Mouse (Mus musculus) embryonic facial prominence, embryonic 10.5 days (tissue): ENCODE results near the gene Cep104. TPM values are rescaled to one million over a fixed set of nuclear protein-coding genes. Genes with fewer than 3 reads are reported as not detected.

Experiments
- DNase-seq: peaks from one replicate; pipeline ENCODE4 v3.0.0-alpha.2; 2017; ENCODE audit warnings: low spot score
- H3K27ac ChIP-seq: fragments of 300-500 bp; sonication (generic); replicated peaks from 2 replicates; pipeline ENCODE4 v1.5.1; 2016; ENCODE audit warnings: mild to moderate bottlenecking
- H3K27me3 ChIP-seq: fragments of 300-500 bp; sonication (generic); replicated peaks from 2 replicates; pipeline ENCODE4 v1.6.1; 2016; ENCODE audit warnings: low read depth, mild to moderate bottlenecking; ENCODE audit not compliant: poor library complexity, severe bottlenecking
- H3K36me3 ChIP-seq: fragments of 300-500 bp; sonication (generic); replicated peaks from 2 replicates; pipeline ENCODE4 v1.6.1; 2016; ENCODE audit warnings: mild to moderate bottlenecking, moderate library complexity
- H3K4me1 ChIP-seq: fragments of 300-500 bp; sonication (generic); 2 replicates; pipeline ENCODE4 v1.6.1; 2016
- H3K4me3 ChIP-seq: fragments of 300-500 bp; sonication (generic); 2 replicates; pipeline ENCODE4 v1.5.1; 2016; ENCODE audit warnings: mild to moderate bottlenecking, moderate library complexity
- H3K9me3 ChIP-seq: fragments of 300-500 bp; sonication (generic); 2 replicates; pipeline ENCODE4 v1.6.1; 2016; ENCODE audit warnings: mild to moderate bottlenecking
- WGBS: fragments of 180-500 bp; shearing (Covaris S2); methylation state at CpG from one replicate; pipeline ENCODE4 v1.1.7; 2016; 5-methylcytosine and 5-hydroxymethylcytosine counted together
- polyA plus RNA-seq: library from polyadenylated mRNA; unstranded; fragments of >200 nt; fragmentation: Nextera tagmentation; extraction: Ambion mirVana; gene quantifications from 2 replicates; pipeline ENCODE4 v1.2.1, GENCODE M21; 2016

The Cep104 gene
- 20.5 and 23.5 TPM in 2 replicates for polyA plus RNA-seq

DNA sequence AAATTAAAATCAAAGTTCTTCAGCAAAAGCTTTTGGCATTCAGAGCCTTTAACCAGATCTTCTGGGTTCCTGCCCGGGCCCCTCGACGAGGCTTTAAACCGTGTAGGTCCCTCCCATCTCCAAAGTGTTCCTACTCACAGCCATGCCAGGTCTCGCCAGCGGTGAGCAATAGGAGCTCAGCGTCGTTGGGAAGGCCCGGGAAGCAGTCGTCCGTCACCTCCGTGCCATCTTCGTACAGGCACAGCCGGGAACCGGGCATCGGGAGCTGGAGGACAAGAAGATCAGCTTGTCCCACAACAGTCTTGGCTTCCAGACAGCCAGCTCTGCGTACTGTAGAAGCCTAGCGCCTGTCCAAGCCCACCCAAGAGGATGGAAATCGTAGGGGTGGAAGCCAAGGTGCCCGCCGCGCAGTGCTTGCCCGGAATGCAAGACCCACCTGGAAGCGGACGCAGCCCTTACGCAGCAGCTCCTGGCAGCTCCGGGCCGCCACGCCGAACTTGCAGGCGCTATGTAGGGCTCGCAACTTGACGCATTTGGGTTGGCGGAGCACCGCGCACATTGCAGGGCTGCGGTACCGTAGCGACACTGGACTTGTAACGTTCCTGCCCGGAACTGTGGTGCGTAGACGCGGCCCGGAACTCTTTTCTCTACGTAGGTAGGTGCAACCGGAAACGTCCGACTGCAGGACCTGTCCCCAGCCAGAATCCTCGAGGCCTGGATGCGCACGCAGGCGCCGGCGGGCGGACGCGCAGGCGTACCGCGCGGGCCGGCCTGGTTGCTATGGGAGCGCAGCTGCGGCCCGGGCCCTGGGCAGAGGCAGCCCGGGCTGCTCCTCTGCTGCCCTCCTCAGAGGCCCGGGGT lies at the start of gene Cep104, which contains the start of gene Dffb:
Gene Cep104, plus strand, starts transcription at position 764 of the 861 bp plus-strand sequence.
Gene Dffb, minus strand, starts transcription at position 696 of the 861 bp plus-strand sequence.
- peak; percentile 96 for DNase-seq
- peak within 1 kb of the TSS; percentile 91 for H3K27ac ChIP-seq
- peaks cover 25% of the 10 kb centered on the region for H3K4me1 ChIP-seq
- H3K9me3 ChIP-seq, result no peaks in the 10 kb centered on the region
- peak within 1 kb of the TSS; percentile 97 for H3K4me3 ChIP-seq
- no peaks in the 10 kb centered on the region for H3K27me3 ChIP-seq
- peaks cover 36% of the 10 kb centered on the region for H3K36me3 ChIP-seq
- 2% methylated on average over 68 of the region's 68 CpGs for WGBS

GRCm38 (mm10) chr4:153928772-153929299 lies 46.2 kb upstream of the Cep104 start:
- Histone ChIP-seq H3K4me1 (no peaks in the 10 kb centered on the region), H3K27me3 (no peaks in the 10 kb centered on the region), H3K36me3 (no peaks in the 10 kb centered on the region), H3K4me3 (no peak overlapping the region), H3K9me3 (no peaks in the 10 kb centered on the region), H3K27ac (no peak overlapping the region)
- DNase-seq, result no peak
- 89% methylated on average over 11 of the region's 11 CpGs for WGBS

GRCm38 (mm10) chr4:153929425-153929824 lies 45.6 kb upstream of the Cep104 start:
- Histone ChIP-seq H3K4me1 (no peaks in the 10 kb centered on the region), H3K27ac (no peak overlapping the region), H3K4me3 (no peak overlapping the region), H3K27me3 (no peaks in the 10 kb centered on the region), H3K36me3 (no peaks in the 10 kb centered on the region), H3K9me3 (no peaks in the 10 kb centered on the region)
- DNase-seq, result no peak
- WGBS, result 71% methylated on average over 10 of the region's 10 CpGs

DNA sequence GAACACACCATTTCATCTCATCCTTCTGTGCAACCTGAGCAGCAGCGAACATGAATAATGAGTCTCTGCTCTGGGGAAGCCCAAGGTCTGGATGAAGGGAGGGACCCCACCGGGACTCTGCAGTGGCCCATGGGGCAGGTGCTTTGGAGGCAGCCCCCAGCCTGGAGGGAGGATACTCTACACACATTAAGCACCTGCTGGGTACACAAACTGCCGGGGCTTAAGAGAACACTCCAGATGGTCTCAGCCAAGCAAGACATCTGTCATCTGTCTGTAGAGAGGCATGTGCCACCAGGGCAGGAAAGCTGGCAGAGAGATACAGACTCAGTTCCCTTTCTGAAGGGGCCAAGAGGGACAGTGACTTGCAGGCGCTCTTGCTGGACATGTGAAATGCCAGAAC lies 45.1 kb upstream of the Cep104 start:
- no peaks in the 10 kb centered on the region for H3K4me1 ChIP-seq
- H3K27ac ChIP-seq, result no peak overlapping the region
- no peaks in the 10 kb centered on the region for H3K36me3 ChIP-seq
- WGBS, result 81% methylated on average over 4 of the region's 4 CpGs
- H3K9me3 ChIP-seq, result no peaks in the 10 kb centered on the region
- H3K27me3 ChIP-seq, result no peaks in the 10 kb centered on the region
- no peak for DNase-seq
- H3K4me3 ChIP-seq, result no peak overlapping the region

- WGBS, result 67% methylated on average over 4 of the region's 4 CpGs
Measured at GRCm38 (mm10) chr4:153943243-153943642, 31.8 kb upstream of the Cep104 start.

DNA sequence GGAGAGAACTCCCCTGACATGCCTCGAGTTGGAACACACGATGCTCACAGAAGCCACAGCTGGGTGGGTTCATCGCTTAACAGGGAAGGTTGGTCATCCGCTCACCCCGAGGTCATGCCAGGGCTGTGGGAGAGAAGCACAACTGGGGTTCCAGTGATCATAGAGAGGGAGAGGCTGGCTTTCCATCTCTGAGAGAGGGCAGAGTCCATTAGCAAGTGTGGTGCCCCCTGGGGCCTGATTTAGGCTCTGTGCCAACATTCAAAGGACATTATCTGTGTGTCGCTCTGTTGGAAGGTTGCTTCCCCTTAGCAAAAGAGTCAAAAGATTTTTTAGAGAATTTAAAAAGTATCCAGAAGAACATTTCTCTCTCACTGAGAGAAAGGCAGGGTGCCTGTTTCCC lies 30.7 kb upstream of the Cep104 start:
- peaks cover 15% of the 10 kb centered on the region for H3K4me1 ChIP-seq
- no peak overlapping the region for H3K27ac ChIP-seq
- no peak overlapping the region for H3K4me3 ChIP-seq
- WGBS, result 65% methylated on average over 6 of the region's 6 CpGs
- H3K27me3 ChIP-seq, result no peaks in the 10 kb centered on the region; the same call in 1 of the 2 replicates
- H3K9me3 ChIP-seq, result no peaks in the 10 kb centered on the region
- no peak for DNase-seq
- H3K36me3 ChIP-seq, result no peaks in the 10 kb centered on the region

More at GRCm38 (mm10) chr4:153943243-153943642, 31.8 kb upstream of the Cep104 start:
- peaks cover 15% of the 10 kb centered on the region for H3K4me1 ChIP-seq
- H3K27ac ChIP-seq, result no peak overlapping the region
- H3K9me3 ChIP-seq, result no peaks in the 10 kb centered on the region
- no peak overlapping the region for H3K4me3 ChIP-seq
- H3K36me3 ChIP-seq, result no peaks in the 10 kb centered on the region
- DNase-seq, result peak; percentile 40
- H3K27me3 ChIP-seq, result no peaks in the 10 kb centered on the region; the same call in 1 of the 2 replicates

- Histone ChIP-seq H3K27ac (no peak overlapping the region), H3K27me3 (no peaks in the 10 kb centered on the region; the same call in 1 of the 2 replicates), H3K4me1 (peaks cover 15% of the 10 kb centered on the region), H3K9me3 (no peaks in the 10 kb centered on the region), H3K36me3 (no peaks in the 10 kb centered on the region), H3K4me3 (no peak overlapping the region)
- WGBS, result 85% methylated on average over 6 of the region's 6 CpGs
- DNase-seq, result no peak
Measured at GRCm38 (mm10) chr4:153945741-153946140, 29.3 kb upstream of the Cep104 start.

DNA sequence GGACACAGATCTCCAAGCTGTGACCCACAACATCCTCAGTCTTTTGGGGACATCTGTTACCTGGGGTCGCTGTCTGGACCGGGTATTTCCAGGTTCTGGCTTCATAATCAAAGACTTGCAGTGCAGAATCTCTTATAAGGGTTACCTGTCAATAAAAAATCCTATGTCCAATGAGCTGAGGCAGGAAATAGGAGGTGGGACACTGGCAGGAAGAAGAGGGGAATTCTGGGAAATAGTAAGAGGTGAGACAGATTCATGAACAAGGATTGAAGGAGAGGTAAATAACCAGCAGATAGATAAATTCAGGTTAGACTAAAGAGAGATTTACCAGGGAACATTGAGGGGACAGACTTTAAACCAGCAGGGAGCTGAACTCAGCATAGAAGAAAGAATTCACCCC lies 24.6 kb upstream of the Cep104 start:
- Histone ChIP-seq H3K9me3 (no peaks in the 10 kb centered on the region), H3K4me3 (no peak overlapping the region), H3K36me3 (no peaks in the 10 kb centered on the region), H3K27me3 (peaks cover 13% of the 10 kb centered on the region), H3K27ac (no peak overlapping the region), H3K4me1 (peaks cover 15% of the 10 kb centered on the region)
- WGBS, result 85% methylated on average over 2 of the region's 2 CpGs
- DNase-seq, result no peak

DNA sequence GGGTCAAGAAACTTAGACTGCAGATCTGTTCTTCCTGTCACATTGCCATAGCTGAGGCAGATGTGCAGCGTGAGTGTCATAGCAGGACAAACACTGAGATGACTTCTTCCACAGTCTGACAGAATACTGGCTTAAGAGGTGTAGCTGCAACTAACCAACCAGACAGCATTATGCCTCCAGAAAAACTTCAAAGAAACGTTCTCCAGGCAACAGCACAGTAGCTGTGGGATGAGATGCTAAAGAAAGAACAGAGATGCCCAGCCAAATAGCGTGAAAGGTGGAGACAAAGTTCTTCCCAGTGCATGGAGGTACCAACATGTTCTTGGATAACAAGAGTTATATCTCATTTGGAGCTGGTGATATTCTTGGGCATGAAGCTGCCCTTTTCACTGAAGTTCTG lies 23.8 kb upstream of the Cep104 start:
- Histone ChIP-seq H3K27ac (no peak overlapping the region), H3K36me3 (no peaks in the 10 kb centered on the region), H3K9me3 (no peaks in the 10 kb centered on the region), H3K27me3 (peaks cover 20% of the 10 kb centered on the region), H3K4me1 (peaks cover 15% of the 10 kb centered on the region), H3K4me3 (no peak overlapping the region)
- WGBS, result 70% methylated on average over 3 of the region's 3 CpGs
- DNase-seq, result no peak

- Histone ChIP-seq H3K27me3 (peaks cover 20% of the 10 kb centered on the region), H3K27ac (peak overlapping the region; percentile 54; the same call in 1 of the 2 replicates), H3K4me1 (peaks cover 20% of the 10 kb centered on the region), H3K4me3 (no peak overlapping the region), H3K36me3 (no peaks in the 10 kb centered on the region), H3K9me3 (no peaks in the 10 kb centered on the region)
- DNase-seq, result peak; percentile 27
- 42% methylated on average over 5 of the region's 5 CpGs for WGBS
Measured at GRCm38 (mm10) chr4:153951692-153952091, 23.3 kb upstream of the Cep104 start.

GRCm38 (mm10) chr4:153955651-153956050 lies 19.3 kb upstream of the Cep104 start:
- Histone ChIP-seq H3K9me3 (no peaks in the 10 kb centered on the region), H3K4me1 (peaks cover 34% of the 10 kb centered on the region), H3K36me3 (peaks cover 14% of the 10 kb centered on the region), H3K27me3 (peaks cover 20% of the 10 kb centered on the region), H3K4me3 (no peak overlapping the region), H3K27ac (no peak overlapping the region)
- WGBS, result 86% methylated on average over 8 of the region's 8 CpGs
- no peak for DNase-seq

GRCm38 (mm10) chr4:153956569-153957405 lies 18.2 kb upstream of the Cep104 start, which contains the start of gene A430005L14Rik:
Gene A430005L14Rik, plus strand, starts transcription at chr4:153957237.
- peak within 1 kb of the TSS; percentile 75 for H3K4me3 ChIP-seq
- peaks cover 26% of the 10 kb centered on the region for H3K36me3 ChIP-seq
- peak; percentile 99 for DNase-seq
- 2% methylated on average over 67 of the region's 67 CpGs for WGBS
- H3K9me3 ChIP-seq, result no peaks in the 10 kb centered on the region
- H3K27ac ChIP-seq, result peak within 1 kb of the TSS; percentile 91
- peaks cover 25% of the 10 kb centered on the region for H3K4me1 ChIP-seq
- peaks cover 20% of the 10 kb centered on the region for H3K27me3 ChIP-seq
